Mouse (Mus musculus) cerebellum, adult 18-20 months (tissue): Measurements from ENCODE around the gene Stard13.

Source experiments
- DNase-seq, 2 experiments: peaks; one replicate each; pipeline ENCODE4 v3.0.0; 2021

Gene Stard13

DNA sequence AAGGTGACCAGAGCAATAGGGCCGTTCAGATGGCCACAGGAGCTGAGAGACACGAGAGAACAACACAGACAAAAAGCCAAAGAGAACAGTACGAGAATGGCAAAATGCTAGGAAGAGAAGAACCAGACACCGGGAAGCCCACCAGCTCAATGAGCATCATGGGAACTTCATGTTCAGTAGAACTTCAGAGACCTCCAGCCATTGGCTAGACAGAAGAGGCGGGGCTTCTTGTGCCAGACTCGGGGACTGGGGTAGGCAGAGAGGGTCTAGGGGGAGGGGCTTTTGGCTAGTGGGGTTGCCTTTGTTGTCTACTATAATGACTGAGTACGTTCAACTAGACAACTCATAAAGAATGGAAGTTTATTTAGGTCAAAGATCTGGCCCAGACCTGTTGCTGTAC, 239.5 kb downstream of the Stard13 start:
- DNase-seq = no peak
